Mouse (Mus musculus) heart, adult 2 months (tissue): ENCODE measurements around the gene Gm11037. TPM values are rescaled to one million over a fixed set of nuclear protein-coding genes. Genes with fewer than 3 reads are reported as not detected.

Source experiments
- DNase-seq, 2 experiments: peaks; one replicate each; pipeline ENCODE4 v3.0.0; 2021
- H3K27ac ChIP-seq: fragments of 200-600 bp; 2 replicates; pipeline ENCODE4 v1.8.1; 2022
- H3K27me3 ChIP-seq: fragments of 200-500 bp; 2 replicates; pipeline ENCODE4 v1.6.1; 2012; ENCODE audit warnings: mild to moderate bottlenecking, low read length, inconsistent platforms, mixed read lengths; ENCODE audit not compliant: control insufficient read depth, insufficient read depth
- H3K36me3 ChIP-seq: fragments of 200-500 bp; 2 replicates; pipeline ENCODE4 v1.6.1; 2012; ENCODE audit warnings: low read length, inconsistent platforms; ENCODE audit not compliant: control insufficient read depth, insufficient read depth
- H3K4me1 ChIP-seq: fragments of 200-500 bp; 2 replicates; pipeline ENCODE4 v1.6.1; 2011; ENCODE audit warnings: low read length; ENCODE audit not compliant: control insufficient read depth, insufficient read depth
- H3K4me3 ChIP-seq: fragments of 200-600 bp; 2 replicates; pipeline ENCODE4 v1.8.1; 2022
- H3K79me2 ChIP-seq: fragments of 200-500 bp; replicated peaks from 2 replicates; pipeline ENCODE4 v1.6.1; 2012; ENCODE audit warnings: mild to moderate bottlenecking, inconsistent platforms, low read length, moderate library complexity, mixed read lengths; ENCODE audit not compliant: control insufficient read depth, insufficient read depth
- H3K9ac ChIP-seq: fragments of 200-500 bp; 2 replicates; pipeline ENCODE4 v1.6.1; 2012; ENCODE audit warnings: low read depth, mild to moderate bottlenecking, control low read depth, inconsistent platforms, low read length, mixed read lengths
- CTCF ChIP-seq: fragments of 200-600 bp; IDR thresholded peaks from 2 replicates; pipeline ENCODE4 v1.8.1; 2022; ENCODE audit warnings: antibody characterized with exemption, mild to moderate bottlenecking, moderate library complexity
- EP300 ChIP-seq: fragments of 200-500 bp; IDR thresholded peaks from 2 replicates; pipeline ENCODE4 v1.6.1; 2011; ENCODE audit warnings: low read depth, low read length, control low read depth; ENCODE audit not compliant: insufficient read depth
- POLR2A ChIP-seq: fragments of 200-500 bp; IDR thresholded peaks from 2 replicates; pipeline ENCODE4 v1.6.1; 2011; ENCODE audit warnings: mild to moderate bottlenecking, low read depth, low read length, control low read depth; ENCODE audit not compliant: insufficient read depth
- WGBS: fragments of 180-500 bp; shearing (Covaris S2); methylation state at CpG from one replicate; pipeline ENCODE4 v1.1.7; 2018; 5-methylcytosine and 5-hydroxymethylcytosine counted together
- intact Hi-C: fragments of 180-260 bp; cut with DNase I; formaldehyde crosslinking; loops from one replicate; pipeline ENCODE4 v1.15.1; 2025
- long read RNA-seq: library from polyadenylated mRNA; stranded (forward); transcript quantifications from one replicate; pipeline ENCODE4 v2.0.0, GENCODE M21; 2021
- polyA plus RNA-seq: library from polyadenylated mRNA; depleted of rRNA; stranded (reverse); fragments of >200 nt; gene quantifications from 2 replicates; pipeline ENCODE4 v1.2.3, GENCODE M21; 2012; rRNA removed
- total RNA-seq, 2 experiments: library from RNA; stranded (reverse); gene quantifications; 2 replicates each; pipeline ENCODE4 v1.2.3; 2021

The Gm11037 gene
- not detected for total RNA-seq
- polyA plus RNA-seq: not detected in 2 replicates
- long read RNA-seq: 0 reads

DNA sequence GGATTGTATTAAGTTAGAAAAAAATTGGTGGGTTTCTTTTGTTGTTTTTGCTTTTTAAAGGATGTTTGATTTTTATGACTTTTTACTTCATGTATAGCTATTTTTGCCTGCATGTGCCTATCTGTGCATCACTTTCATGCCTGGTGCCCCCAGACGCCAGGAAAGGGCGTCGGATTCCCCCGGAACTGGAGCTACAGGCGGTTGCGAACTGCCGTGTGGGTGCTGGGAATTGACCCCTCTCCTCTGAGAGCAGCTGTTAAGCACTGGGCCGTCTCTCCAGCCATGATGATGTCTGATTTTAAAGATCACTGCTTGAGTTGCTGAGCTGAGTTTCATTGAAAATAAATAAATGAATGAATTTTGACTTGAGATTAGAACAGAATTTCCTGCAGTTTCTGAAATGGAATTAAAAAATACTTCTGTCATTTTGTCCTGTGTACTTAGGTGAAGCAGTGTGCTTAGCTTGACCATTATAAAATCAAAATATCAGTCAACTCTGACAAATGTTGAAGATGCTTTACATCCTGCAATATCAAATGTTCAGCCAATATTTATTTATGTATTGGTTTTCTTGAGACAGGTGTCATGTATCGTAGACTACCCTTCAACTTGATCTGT, at the start of gene Gm11037:
Gm11037 (plus strand) TSS at position 568 of the 618 bp plus-strand sequence.
- intact Hi-C loops: no loop called here
- Histone ChIP-seq H3K27me3 (no peaks in the 10 kb centered on the region), H3K27ac (peak within 1 kb of the TSS; percentile 75), H3K4me1 (peaks cover 24% of the 10 kb centered on the region), H3K79me2 (no peaks in the 10 kb centered on the region), H3K4me3 (peak within 1 kb of the TSS; percentile 12; the same call in 1 of the 2 replicates), H3K36me3 (peaks cover 35% of the 10 kb centered on the region), H3K9ac (peak within 1 kb of the TSS; percentile 23)
- TF ChIP-seq EP300: no peak
- TF ChIP-seq CTCF: no peak
- TF ChIP-seq POLR2A: no peak
- DNase-seq: no peak
- WGBS: 59% methylated on average over 9 of the region's 9 CpGs

DNA sequence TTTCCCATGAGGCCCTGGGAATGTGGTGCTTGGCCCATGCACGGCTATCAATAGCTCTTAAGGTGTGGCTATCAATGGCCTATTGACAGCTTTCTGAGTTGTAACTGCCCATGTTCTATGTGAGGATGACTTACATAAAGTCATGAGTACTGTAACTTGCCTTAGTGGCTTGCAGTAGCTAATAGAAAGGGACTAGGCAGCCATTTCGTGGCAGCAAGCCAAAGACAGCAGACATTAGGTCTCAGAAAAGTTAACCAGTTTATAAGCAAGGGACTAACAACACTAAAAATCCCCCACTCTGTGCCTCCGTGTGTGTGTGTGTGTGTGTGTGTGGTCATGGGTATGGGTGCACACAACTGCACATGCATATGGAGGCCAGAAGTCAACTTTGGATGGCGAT, 49.1 kb upstream of the Gm11037 start:
- Histone ChIP-seq H3K4me1 (no peaks in the 10 kb centered on the region), H3K36me3 (no peaks in the 10 kb centered on the region), H3K27ac (no peak overlapping the region), H3K79me2 (no peaks in the 10 kb centered on the region), H3K27me3 (no peaks in the 10 kb centered on the region), H3K9ac (no peak overlapping the region), H3K4me3 (no peak overlapping the region)
- WGBS: 86% methylated on average over 4 of the region's 4 CpGs
- intact Hi-C loops: no loop called here
- TF ChIP-seq POLR2A (no peak), EP300 (no peak), CTCF (no peak)
- no peak for DNase-seq

DNA sequence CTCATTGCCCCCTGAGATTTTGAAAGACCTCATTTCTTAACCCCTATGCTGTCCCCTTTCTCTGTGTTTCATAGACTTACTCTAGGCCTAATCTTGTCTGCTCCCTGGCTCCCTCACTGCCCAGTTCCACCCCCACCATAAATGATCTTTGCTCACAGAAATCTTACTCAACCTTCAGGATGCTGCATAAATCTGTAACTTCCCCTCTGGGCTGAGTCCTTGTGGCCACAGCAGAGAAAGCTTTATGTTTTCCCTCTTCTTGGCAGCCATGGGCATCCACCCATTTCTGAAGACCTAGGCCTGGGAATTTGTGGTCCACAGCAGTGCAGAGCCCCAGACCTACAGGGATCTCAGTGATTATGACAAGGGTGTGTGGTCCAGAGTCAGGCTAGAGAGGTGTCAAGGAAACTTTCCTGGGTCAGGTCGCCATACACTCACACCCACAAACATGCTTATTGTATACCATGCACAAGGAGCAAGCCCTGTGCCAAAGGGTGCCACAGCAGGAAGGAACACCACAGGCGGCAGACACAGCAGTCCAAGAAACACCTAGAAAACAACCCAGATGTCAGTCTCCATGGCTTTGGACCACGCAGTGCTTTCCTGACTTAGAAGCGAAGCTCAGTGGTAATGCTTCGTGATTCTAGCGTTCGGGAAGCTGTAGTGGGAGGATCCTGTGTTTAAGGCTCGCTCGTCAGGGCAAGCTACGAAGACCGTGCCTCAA, 46.5 kb upstream of the Gm11037 start, which contains the start of gene Siglec1:
Siglec1 (minus strand) TSS at position 99 of the 724 bp plus-strand sequence.
- Histone ChIP-seq H3K27ac (0 out of 2 replicates have a peak within 1 kb of the TSS, but pooled peaks have one; percentile 4), H3K27me3 (no peaks in the 10 kb centered on the region), H3K4me3 (no peak within 1 kb of the TSS), H3K9ac (no peak within 1 kb of the TSS), H3K79me2 (no peaks in the 10 kb centered on the region), H3K36me3 (no peaks in the 10 kb centered on the region), H3K4me1 (peaks cover 4% of the 10 kb centered on the region)
- no peak for TF ChIP-seq POLR2A
- TF ChIP-seq EP300: no peak
- no peak for TF ChIP-seq CTCF
- intact Hi-C loops: no loop called here
- no peak for DNase-seq
- 80% methylated on average over 11 of the region's 11 CpGs for WGBS

DNA sequence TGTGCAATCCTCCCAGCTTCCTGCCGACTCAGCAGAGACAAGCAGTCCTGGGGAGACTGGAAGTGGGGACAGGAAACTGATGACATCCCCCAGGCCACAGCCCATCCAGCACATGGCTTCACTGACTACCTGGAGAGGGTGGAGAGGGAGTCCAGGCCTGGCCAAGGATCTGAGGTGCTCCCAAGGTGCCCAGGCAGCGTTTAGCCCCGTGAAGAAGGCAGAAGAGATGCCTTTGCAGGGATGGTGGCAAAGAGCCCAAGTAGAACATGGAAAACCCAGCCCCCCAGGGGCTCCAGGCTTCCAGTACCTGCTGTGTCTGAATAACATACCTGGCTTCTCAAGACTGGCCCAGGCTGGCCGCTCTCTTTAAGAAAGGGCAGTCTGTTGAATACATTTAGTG, 44.7 kb upstream of the Gm11037 start:
- WGBS: 56% methylated on average over 4 of the region's 4 CpGs
- no peak for TF ChIP-seq EP300
- TF ChIP-seq CTCF: no peak
- no peak for TF ChIP-seq POLR2A
- no peak for DNase-seq
- H3K36me3 ChIP-seq: no peaks in the 10 kb centered on the region
- no peak overlapping the region for H3K9ac ChIP-seq
- H3K4me1 ChIP-seq: peaks cover 4% of the 10 kb centered on the region
- intact Hi-C loops: no loop called here
- no peaks in the 10 kb centered on the region for H3K27me3 ChIP-seq
- no peak overlapping the region for H3K4me3 ChIP-seq
- H3K27ac ChIP-seq: no peak overlapping the region
- no peaks in the 10 kb centered on the region for H3K79me2 ChIP-seq

DNA sequence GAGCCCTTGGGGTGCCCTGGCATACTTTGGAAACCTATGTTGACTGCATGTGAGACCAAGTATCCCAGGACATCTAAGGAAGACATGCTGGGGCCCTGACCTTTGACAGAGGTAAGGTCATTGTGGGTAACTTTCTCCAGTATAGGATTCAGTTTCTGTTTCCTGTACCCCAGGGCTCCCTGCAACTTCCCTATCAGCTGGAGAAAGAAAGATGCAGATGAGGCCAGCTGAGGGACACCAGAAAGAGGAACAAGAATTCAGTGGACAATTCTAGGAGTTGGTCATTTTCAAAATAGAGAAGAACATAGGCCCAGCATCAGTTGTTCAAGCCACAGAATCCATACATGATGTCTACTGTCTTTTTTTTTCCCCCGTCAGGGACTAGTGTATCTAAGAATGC, 43.7 kb upstream of the Gm11037 start:
- 89% methylated on average over 1 of the region's 1 CpGs for WGBS
- peak; percentile 23 to 34 for DNase-seq
- intact Hi-C loops: no loop called here
- Histone ChIP-seq H3K9ac (no peak overlapping the region), H3K27ac (no peak overlapping the region), H3K4me1 (peaks cover 4% of the 10 kb centered on the region), H3K79me2 (no peaks in the 10 kb centered on the region), H3K36me3 (no peaks in the 10 kb centered on the region), H3K4me3 (no peak overlapping the region), H3K27me3 (no peaks in the 10 kb centered on the region)
- TF ChIP-seq POLR2A (no peak), CTCF (no peak), EP300 (no peak)

DNA sequence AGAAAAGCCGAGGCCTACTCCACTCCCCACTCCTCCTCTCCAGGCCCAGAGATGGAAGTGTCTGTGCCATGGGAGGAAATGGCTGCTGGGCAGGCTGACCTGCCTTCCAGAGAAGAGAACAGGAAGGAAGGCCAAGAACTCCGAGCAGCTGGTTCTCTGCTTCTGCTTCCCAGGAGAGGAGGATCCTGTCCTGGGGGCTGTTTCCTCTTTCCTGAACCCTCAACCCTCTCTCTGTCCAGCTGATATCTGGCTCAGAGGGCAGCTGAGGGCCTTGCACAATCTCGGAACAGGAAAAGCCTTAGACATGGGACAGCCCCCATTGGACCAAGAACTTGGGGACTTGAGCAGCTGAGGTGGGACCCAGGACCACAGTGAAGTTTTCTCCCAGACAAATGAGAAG, 42.4 kb upstream of the Gm11037 start:
- H3K9ac ChIP-seq: no peak overlapping the region

More for the DNA sequence above, 42.4 kb upstream of the Gm11037 start:
- peak; percentile 35 to 65 for DNase-seq
- H3K36me3 ChIP-seq: peaks cover 2% of the 10 kb centered on the region; the same call in 1 of the 2 replicates
- no peak overlapping the region for H3K4me3 ChIP-seq
- H3K27ac ChIP-seq: peak overlapping the region; percentile 41
- peaks cover 5% of the 10 kb centered on the region for H3K4me1 ChIP-seq
- H3K27me3 ChIP-seq: no peaks in the 10 kb centered on the region
- 32% methylated on average over 3 of the region's 3 CpGs for WGBS
- no peak for TF ChIP-seq CTCF
- TF ChIP-seq POLR2A: no peak
- 0 out of 2 replicates have a peak, but pooled peaks have one; percentile 48 for TF ChIP-seq EP300
- H3K79me2 ChIP-seq: no peaks in the 10 kb centered on the region
- intact Hi-C loops: no loop called here
